Mouse (Mus musculus): ENCODE measurements around the gene Slc4a1.
A peak's percentile ranks its signal among the peaks of the same experiment; 100 is the strongest.

Slc4a1 gene

DNA sequence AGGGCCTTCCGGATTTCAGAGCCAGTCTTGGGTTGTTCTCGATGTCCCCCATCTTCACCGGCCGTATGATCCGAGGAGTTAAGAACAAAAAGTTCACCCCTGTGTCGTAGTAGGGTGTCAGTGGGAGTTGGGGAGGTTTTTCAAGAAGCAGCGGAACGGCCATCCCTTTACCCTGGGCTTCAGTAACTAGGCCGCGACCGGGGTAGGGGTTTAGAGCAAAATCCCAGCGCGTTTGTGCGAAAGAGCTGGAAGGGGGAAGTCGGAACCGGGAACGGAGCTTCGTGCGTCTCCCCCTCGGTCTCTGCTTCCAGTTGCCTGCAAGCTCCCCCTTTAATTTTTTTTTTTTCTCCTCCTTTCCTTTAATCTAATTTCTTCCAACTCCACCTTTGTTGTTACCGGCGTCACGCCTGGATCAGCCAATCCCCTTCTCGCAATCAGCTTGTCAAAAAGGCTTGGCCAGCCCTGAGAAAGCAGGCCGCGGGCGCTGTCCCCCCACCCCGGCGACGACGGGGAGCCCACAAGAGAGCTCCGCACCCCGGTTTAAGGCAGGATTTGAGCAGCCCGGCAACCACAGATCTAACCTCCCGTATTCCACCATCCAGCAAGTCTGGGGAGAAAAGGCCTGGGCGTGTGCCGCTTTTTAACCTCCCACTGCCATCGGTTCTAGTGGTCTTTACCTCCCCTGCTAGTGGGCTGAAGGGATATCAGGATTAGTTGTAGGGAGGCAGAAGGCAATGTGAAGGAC lies 45.9 kb downstream of the Slc4a1 start:
- DNase-seq, result peak; percentile 73

DNA sequence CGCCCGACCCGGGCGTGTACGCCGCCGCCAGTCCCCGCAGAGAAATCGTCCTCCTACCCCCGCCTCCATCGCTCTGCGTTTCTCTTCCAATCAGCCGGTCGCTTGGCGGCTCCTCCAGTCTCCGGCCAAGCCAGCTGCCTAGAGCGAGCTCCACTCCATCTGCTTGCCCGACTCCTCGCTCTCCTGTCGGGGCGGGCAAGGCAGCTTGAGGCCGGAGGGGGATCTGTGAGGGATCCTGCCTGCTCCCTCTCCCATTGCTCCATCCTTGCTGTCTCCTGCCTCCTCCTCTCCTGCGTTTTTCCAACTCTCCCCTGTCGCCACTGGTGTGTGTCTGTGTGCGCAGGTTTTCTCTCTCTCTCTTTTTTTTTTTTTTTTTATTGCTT lies 46.6 kb downstream of the Slc4a1 start, which contains the start of gene Ubtf:
Gene Ubtf, minus strand, starts transcription at position 333 of the 383 bp plus-strand sequence.
- peak; percentile 75 for DNase-seq

DNA sequence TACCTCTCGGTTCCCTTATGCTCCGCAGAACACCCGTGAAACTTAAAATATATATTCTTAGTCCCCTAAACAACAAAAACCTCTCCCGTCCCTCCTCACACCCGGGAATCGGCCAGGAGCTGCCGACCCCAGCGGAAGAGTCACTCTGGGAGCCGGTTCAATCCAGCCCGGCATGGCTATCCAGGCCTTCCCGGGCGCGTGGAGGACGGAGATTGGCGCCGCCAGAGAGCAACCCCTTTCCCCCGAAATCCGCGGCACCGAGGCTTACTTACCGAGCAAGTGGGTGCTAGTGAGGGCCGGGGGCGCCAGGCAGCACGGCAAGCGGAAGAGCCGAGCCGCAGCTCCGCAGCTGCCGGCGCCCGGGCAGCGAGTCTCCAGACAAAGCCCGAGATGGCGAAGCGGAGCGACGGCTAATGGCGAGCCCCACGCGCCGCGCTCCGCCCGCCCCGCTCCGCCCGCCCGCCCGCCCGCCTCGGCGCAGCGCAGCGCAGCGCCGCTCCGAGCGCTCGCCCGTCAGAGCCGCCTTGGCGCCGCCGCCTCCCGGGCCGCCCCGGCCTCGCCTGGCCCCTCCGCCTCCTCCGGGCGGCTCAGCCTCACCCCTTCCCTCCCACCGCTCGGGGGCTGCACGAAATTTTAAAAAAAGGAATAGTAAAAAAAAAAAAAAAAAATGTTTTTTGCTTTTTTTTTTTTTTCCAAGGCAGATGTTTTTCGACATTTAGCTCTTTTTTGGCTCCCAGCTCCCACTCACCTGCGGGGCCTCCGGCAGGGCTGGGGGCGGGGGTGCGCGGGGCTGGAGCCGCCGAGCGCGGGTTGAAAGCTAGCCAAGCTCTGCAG lies 47.2 kb downstream of the Slc4a1 start:
- DNase-seq, result peak; percentile 75

DNA sequence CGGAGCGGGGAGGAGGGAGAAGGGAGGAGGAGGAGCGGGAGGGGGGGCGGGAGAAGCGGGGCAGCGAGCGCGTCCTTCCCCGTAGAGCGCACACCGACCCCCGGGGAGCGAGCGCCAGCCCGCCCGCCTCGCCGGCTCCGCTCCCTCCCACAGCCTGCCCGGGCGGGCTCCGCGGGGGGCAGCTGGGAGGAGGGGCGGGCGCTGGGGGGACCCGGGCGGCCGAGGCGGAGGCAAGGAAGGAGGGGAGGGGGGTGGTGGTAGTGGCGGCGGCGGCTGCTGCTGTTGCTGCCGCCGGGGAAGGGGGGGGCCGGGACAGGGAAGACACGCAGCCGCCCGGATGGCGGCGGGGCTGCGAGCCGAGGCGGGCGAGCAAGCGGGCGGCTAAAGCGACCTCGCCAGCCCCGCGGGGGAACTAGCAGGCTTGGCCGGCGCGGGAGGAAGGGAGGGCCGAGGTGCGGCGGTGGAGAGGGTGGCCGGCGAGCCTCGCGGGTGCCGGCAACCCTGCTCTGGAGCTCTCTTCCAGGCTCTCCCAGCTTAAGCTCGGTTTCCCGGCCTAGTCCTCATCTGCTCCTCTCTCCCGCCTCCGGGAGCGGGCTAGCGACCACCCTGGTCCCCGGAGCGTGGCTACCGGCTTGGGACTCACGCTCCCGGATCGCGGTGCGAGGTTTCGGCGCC lies 48.0 kb downstream of the Slc4a1 start:
- peak; percentile 85 for DNase-seq

DNA sequence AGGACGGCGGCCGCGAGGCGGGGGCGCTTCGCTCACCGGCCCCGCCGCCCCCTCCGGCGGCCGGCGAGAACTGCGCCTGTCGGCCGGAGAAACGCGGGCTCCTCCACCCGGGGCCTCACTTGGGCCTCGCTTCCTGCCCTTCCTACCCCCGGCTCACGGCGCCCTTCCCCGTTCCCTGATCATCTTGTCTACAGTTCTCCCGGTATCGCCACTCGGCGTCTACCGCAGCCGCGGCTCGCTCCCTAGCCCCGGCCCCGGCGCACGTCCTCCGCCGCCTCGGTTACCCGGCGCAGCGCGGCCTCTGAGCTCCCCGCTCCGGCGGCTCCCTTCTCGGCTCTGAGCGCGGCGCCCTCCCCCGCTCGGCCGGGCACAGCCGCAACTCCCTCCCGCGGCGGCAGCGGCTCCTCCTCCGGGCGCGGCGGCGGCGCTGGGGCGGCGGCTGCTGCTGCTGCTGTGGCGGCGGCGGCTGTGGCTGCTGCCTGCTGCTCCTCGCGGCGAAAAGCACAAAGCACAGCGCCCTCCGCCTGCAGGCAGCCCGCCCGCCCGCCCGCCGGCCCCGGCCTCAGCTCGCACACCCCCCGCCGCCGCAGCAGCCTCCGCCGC lies 48.6 kb downstream of the Slc4a1 start:
- no peak for DNase-seq

DNA sequence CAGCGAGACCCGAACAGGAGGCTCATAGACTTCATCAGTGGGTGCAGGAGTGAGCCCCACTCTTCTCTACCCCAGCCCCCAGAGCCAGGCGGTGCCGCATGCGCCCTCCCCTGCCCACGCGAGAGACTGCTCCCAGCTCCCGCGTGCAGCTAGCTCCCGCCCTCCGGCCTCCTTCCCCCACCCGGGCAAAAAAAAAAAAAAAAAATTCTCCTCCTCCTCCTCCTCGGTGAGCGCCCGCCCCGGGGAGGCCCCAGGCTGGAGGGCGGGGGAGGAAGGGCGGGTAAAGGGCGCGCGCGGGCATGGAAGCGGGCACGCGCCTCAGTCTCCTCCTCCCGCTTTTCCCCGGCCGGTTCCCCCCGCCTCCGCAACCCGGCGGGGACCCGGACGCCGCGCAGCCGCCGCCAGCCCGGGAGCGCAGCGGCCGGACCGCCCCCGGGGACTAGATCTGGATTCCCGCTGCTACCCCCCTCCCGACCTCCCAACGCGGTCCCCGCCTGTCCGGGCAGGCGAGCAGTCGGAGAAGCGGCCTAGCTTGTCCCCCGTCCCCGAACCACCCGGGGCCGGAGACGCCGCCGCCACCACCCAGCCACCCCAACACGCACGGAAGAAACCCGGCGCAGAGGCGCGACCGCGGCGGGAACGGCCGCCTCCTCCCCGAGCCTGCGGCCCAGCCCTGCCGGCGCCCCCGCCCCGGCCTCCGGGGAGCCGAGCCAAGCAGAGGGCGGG lies 49.3 kb downstream of the Slc4a1 start:
- peak; percentile 93 for DNase-seq

DNA sequence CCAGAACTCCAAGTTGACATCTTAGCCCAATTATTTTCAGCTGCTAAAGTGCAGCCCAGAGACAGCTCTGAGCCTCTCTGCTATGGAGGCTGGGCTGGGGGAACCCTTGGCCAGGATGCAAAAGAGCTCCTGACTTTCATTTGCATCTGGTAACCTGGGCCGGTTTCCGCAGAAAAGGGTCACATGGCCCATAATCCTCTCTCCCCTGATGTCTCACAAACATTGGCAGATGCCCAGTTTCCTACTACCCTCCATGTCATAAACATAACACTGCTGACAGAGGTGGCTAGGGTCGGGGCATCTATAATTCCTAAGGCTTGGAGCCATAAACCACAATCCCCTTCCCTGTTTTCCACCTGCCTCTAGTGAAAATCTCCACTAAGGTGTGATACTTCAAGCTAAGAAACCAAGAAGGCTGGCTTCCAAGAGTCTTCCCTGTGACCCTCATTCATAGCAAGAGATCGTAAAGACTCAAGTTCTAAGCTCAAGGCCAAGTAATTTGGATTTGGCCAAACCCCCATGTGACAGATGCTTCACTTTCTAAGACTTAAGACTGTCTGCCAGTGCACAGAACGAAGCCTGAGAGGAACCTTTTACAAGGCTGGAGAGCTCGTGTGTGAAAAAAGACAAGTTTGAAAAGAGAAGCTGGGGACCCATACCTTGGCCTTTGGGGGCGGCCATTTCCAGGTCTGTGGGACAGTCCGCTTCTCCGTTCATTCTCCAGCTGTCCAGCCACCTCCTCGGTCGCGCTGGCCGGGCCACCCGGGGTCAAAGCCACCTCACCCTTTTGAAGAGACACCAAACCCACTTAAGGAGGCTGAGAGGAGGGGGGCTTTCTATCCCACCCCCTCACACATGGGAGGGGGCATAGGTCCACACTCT lies 50.1 kb downstream of the Slc4a1 start:
- DNase-seq, result peak; percentile 33

DNA sequence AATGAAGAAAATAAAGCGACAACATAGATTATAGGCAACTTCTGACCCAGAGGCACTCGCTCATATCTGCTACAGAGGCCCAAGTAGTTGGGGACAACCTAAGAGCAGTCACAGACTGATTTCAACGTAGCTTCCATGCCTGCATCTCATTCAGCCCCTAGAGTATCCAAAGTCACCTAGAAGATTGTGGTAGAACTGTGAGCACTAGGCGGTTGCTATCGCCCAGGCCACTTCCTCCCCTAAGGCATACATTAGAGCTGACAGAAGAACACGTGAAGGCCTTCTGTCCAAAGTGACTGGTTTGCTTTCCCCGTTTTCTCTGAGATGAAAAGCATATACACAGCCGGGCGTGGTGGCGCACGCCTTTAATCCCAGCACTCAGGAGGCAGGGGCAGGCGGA lies 51.7 kb downstream of the Slc4a1 start:
- no peak for DNase-seq

DNA sequence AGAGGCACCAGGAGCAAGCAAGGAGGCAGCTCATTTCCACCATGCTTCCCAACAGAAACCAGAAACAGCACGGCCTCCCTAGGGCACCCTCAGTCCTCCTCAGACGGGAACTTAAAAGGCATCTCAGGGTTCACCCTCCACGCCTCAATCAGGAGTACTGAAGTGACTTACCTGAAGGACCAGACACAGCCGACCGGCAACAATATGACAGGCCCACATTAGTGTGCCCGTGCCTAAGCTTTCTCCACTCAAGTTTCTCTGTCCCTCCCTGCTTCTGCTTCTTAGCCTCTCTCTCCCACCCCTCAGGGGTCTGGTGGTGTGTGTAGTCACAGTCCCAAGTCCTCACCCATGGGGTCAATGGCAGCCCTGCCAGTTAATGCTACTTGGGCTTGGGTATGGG lies 53.4 kb downstream of the Slc4a1 start:
- DNase-seq, result no peak

DNA sequence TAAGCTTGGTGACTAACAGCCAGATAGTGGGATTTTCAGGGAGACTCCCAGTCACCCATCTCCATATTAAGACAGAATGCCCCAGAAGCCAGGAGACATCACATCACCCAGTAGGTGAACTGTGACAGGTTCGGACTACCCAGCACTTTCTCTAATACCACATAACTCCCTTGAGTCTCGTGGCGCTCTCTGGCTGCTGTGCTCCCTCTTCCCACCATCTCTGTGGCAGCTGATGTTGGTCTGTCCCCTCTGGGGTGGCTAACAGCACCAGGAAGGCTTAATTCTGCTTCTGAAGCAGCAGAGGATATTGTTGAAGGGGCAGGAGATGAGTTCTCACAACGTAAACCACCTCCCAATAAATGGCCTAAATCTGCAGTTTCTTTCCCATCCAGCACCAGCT lies 54.0 kb downstream of the Slc4a1 start:
- DNase-seq, result no peak

DNA sequence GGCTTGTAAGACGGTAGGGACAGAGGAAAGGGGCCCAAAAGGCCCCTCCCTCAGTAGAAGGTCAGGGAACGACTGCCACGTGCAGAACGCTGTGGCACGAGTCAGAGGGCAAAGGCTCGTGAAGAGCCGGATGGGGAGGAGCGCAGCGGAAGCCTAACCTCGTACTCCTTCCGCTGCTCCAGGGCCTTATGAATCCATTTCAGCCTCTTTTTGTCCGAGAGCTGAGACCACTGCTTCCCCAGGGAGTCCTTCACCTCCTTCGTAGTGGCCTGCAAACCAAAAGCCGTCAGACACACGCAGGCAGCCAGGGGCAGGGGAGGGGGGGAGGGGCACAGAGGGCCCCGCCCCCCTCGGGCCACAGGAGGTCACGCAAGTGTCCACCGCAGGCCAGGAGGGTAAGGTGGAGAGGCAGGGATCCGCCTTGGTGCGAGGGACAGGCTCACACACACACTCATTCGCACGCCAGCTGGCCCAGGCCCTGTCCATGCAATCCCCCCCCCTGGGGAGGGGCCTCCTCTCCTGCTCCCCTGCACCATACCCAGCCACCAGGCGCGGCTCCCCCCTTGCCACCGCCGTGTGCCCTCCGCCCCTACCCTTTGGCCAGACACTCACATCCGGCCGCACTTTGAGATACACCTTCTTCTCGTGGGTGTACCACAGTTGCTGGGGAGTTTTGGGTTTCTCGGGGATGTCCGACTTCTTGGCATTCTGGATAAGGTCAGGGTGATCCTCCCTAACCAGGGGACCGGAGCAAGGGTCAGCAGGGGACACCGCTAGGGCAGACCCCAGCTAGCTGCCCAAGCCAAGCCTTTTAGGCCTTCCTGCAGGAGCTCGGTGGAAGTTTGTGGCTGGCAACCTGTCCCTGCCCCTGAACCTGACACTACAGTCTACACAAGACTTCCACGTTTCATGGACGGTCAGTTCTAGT lies 55.0 kb downstream of the Slc4a1 start:
- DNase-seq, result no peak

DNA sequence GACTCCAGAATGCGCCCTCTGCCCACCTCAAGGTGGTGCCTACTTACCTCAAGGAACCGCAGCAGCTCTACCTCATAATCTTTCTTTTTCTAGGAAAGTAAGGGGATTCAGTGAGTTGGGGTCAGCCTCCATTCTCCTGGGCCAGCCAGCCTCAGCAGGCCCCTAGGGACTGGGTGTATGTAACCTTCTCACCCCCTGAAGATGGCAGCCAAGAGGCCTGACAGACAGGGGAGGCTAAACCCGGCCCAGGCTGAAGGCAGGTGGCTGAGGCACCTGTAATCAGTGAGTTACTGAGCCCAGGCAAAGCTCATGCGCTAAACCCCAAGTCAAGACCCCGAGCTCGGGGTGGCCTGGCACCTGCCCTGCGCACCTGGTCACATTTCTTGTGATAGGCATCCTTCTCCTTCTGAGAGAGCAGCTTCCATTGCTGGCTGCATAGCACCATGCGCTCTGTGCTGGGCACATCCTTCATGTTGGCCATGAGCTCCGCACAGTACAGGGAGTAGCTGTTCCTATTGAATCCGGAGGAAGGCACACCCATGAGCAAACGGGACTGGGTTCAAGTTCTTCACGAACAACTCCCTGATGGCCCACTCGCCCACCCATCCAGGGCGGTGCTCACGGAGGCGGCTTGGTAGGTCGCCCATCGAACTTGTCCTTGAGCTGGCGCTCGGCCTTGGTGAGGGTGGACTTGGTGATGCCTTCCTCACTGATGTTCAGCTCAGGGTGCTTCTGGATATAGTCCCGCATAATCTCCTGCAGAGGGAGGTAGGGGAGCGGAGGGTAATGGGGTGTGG lies 56.0 kb downstream of the Slc4a1 start:
- no peak for DNase-seq

DNA sequence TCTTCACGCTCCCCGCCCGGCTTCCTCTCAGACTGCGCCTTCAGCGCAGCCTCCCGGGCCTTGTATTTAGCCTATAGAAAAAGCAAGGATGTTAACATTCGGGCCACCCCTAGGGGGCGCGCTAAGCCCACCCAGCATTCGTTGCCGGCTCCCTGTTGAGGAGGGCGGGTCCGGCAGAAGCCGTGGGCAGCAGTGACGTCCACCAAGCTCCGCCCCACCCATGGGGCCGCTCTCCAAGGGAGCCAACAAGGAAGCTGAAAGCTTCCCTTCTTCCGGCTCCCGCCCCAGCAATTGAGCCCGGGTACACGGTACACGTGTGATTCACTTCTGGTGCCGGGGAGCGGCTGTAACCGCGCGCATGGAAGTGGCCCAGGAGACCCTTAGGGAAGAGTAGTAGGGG lies 57.0 kb downstream of the Slc4a1 start:
- DNase-seq, result peak; percentile 97

DNA sequence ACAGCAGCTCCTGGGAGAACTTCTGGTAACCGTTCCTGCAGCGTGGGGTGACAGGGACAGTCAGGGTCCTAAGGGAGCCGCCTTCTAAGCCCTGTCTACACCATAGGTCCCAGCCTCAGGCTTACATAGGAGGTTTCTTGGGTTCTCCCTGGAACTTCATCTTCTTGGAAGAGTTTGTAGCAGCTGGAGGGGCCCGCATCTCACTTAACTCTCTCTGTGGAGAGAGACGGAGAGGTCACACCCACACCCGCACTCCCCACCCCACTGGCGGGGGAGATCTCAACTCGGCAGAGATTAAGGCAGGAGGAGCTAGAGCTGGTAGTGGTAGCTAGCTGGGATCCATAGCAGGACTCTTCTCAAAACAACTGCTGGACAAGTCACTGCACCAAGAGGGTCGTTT lies 57.9 kb downstream of the Slc4a1 start:
- no peak for DNase-seq

DNA sequence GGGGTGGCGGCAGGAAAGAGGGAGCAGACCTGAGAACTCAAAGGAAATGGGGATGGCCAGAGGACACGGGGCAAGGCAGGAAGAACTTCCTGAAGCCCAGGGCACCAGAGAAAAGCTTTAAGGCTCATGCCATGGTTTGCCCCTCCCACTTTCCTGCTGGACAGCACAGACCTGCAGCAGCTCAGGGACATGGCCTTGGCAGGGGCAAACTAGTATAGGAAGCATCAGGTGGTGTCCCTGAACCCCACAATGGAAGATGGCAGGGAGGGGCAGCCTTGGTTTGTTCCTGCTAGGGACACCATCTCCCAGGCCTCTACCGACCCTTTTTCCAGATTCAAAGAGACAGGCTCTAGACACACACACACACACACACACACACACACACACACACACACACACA lies 60.6 kb downstream of the Slc4a1 start:
- no peak for DNase-seq

DNA sequence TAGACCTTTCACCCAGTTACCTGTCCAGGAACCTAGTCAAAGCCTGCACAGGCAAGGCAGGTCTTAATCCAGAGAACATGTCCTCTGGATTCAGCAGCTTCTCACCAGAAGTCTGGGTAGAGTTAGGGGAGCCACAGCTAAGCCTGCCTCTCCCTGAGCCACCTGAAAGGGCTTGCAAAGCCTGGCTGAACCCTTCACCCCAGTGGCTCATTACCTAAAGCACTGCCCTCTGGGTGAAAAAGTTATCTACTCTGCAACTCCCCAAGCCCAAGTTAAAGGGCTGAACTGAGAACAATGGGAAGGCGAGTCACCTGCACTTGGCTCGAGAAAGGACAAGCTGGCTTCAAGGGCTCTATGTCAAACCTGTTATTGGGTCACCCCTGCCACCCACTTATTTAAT lies 61.9 kb downstream of the Slc4a1 start:
- DNase-seq, result no peak

DNA sequence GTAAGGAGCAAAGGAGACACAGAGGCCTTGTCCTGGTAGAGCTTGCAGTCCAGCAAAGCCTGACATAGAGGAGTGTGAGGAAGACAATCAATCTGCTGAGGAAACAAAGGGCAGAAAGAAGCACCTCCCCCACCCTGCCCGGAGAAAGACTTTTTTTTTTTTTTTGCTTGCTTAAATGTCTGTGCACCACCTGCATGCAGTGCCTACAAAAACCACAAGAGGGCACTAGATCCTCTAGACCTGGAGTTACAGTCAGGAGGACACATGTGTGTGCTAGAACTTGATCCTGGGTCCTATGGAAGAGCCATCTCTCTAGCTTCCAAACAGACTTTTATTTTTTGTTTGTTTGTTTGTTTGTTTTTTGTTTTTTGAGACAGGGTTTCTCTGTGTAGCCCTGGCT lies 66.2 kb downstream of the Slc4a1 start:
- peak; percentile 83 for DNase-seq
